Mouse (Mus musculus) liver, embryonic 14.5 days (tissue): ENCODE measurements around the gene Tmem60. TPM values are rescaled to one million over a fixed set of nuclear protein-coding genes. Genes with fewer than 3 reads are reported as not detected.

Source experiments
- ATAC-seq: fragments of 200-750 bp; cut with Nextera tagmentation; 2 replicates; pipeline ENCODE4 v1.8.0; 2017; ENCODE audit warnings: moderate number of reproducible peaks, mild to moderate bottlenecking, moderate library complexity; ENCODE audit not compliant: insufficient read depth
- DNase-seq, 3 experiments: peaks; one replicate each; pipeline ENCODE4 v3.0.0-alpha.2; 2012 to 2013; ENCODE audit warnings: low read depth in 3 of 3, low spot score in 3 of 3
- H3K27ac ChIP-seq: fragments of 300-500 bp; sonication (generic); 2 replicates; pipeline ENCODE4 v1.5.1; 2014; ENCODE audit warnings: moderate library complexity, mild to moderate bottlenecking, control low read depth, inconsistent platforms
- H3K27me3 ChIP-seq: fragments of 300-500 bp; sonication (generic); 2 replicates; pipeline ENCODE4 v1.6.1; 2014; ENCODE audit warnings: mild to moderate bottlenecking, low read length, moderate library complexity; ENCODE audit not compliant: control insufficient read depth, insufficient read depth
- H3K36me3 ChIP-seq: fragments of 300-500 bp; sonication (generic); replicated peaks from 2 replicates; pipeline ENCODE4 v1.6.1; 2014; ENCODE audit warnings: low read depth; ENCODE audit not compliant: control insufficient read depth, insufficient read depth
- H3K4me1 ChIP-seq, 2 experiments: fragments of 200-500 bp in 1 of 2; fragments of 300-500 bp in 1 of 2; sonication (generic) in 1 of 2; replicated peaks; 2 replicates each; pipeline ENCODE4 v1.6.1; 2012 to 2014; ENCODE audit warnings: antibody characterized with exemption in 1 of 2, inconsistent platforms in 1 of 2, low read length in 1 of 2; ENCODE audit not compliant: control insufficient read depth in 2 of 2, insufficient read depth in 2 of 2
- H3K4me2 ChIP-seq: fragments of 300-500 bp; sonication (generic); 2 replicates; pipeline ENCODE4 v1.6.1; 2014; ENCODE audit warnings: low read depth, mild to moderate bottlenecking, control low read depth, moderate library complexity
- H3K4me3 ChIP-seq, 2 experiments: fragments of 200-500 bp in 1 of 2; fragments of 300-500 bp in 1 of 2; sonication (generic) in 1 of 2; 2 replicates each; pipeline ENCODE4 v1.5.1; 2012 to 2014; ENCODE audit warnings: low read depth in 2 of 2, low read length in 2 of 2, mild to moderate bottlenecking in 2 of 2, control low read depth in 1 of 2, inconsistent platforms in 1 of 2, moderate library complexity in 1 of 2; ENCODE audit not compliant: insufficient read depth in 1 of 2
- H3K9ac ChIP-seq: fragments of 300-500 bp; sonication (generic); replicated peaks from 2 replicates; pipeline ENCODE4 v1.6.1; 2014; ENCODE audit warnings: mild to moderate bottlenecking, control low read depth, moderate library complexity
- H3K9me3 ChIP-seq: fragments of 300-500 bp; sonication (generic); 2 replicates; pipeline ENCODE4 v1.6.1; 2016; ENCODE audit warnings: low read length, mixed read lengths; ENCODE audit not compliant: control insufficient read depth
- CTCF ChIP-seq: IDR thresholded peaks from 2 replicates; pipeline ENCODE4 v1.5.1; 2016; ENCODE audit warnings: antibody characterized with exemption, low read depth, control low read depth
- EP300 ChIP-seq: IDR thresholded peaks from 2 replicates; pipeline ENCODE4 v1.6.1; 2016; ENCODE audit warnings: antibody characterized with exemption, low read depth
- WGBS: fragments of 180-500 bp; shearing (Covaris S2); extraction: QIAGEN DNeasy Blood & Tissue Kit; methylation state at CpG from one replicate; pipeline ENCODE4 v1.1.7; 2014; ENCODE audit not compliant: insufficient replicate concordance; 5-methylcytosine and 5-hydroxymethylcytosine counted together
- polyA plus RNA-seq, 2 experiments: library from polyadenylated mRNA; depleted of rRNA in 1 of 2; stranded (reverse) in 1 of 2; unstranded in 1 of 2; fragments of >200 nt; fragmentation: Nextera tagmentation in 1 of 2; extraction: Ambion mirVana in 1 of 2; gene quantifications; 2 replicates each; pipeline versions ENCODE4 v1.2.1 to v1.2.3; 2012 to 2014

Tmem60 gene
- polyA plus RNA-seq, 2 experiments = 15.1 to 40.9 TPM

- H3K36me3 ChIP-seq = peaks cover 35% of the 10 kb centered on the region
- DNase-seq = no peak
- no peak for ATAC-seq
- WGBS = 28% methylated on average over 2 of the region's 2 CpGs
- H3K4me1 ChIP-seq = peaks cover 15% of the 10 kb centered on the region in 2 experiments
- no peak overlapping the region for H3K27ac ChIP-seq
- H3K4me2 ChIP-seq = peak overlapping the region; percentile 15
- H3K4me3 ChIP-seq = no peak overlapping the region
- H3K9ac ChIP-seq = no peak overlapping the region
- TF ChIP-seq CTCF = no peak
- TF ChIP-seq EP300 = 0 out of 2 replicates have a peak, but pooled peaks have one; percentile 22
- H3K9me3 ChIP-seq = no peaks in the 10 kb centered on the region
- H3K27me3 ChIP-seq = no peaks in the 10 kb centered on the region
Observed at GRCm38 (mm10) chr5:20905437-20905836, 23.4 kb downstream of the Tmem60 start.

DNA sequence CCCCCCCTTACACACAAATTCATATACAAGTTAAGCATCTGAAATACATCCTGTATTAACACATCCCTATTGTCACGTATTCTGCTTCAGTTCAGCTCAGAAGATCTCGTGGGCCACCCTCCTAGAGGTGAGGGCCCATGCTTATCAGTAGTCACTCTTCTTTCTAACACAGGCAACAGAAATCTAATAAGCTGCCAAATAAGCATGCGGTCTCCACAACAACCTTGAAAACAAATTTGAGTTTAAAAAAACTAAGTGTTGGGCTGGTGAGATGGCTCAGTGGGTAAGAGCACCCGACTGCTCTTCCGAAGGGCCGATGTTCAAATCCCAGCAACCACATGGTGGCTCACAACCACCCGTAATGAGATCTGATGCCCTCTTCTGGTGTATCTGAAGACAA, 24.2 kb downstream of the Tmem60 start:
- H3K9ac ChIP-seq = no peak overlapping the region
- no peaks in the 10 kb centered on the region for H3K27me3 ChIP-seq
- no peak for TF ChIP-seq EP300
- TF ChIP-seq CTCF = no peak
- H3K4me3 ChIP-seq = no peak overlapping the region
- WGBS = 58% methylated on average over 7 of the region's 7 CpGs
- H3K9me3 ChIP-seq = no peaks in the 10 kb centered on the region
- H3K4me1 ChIP-seq = peaks cover 15% of the 10 kb centered on the region in 2 experiments
- peak; percentile 56; the same call in 1 of the 2 replicates for ATAC-seq
- no peak overlapping the region for H3K4me2 ChIP-seq
- H3K27ac ChIP-seq = no peak overlapping the region; the same call in 1 of the 2 replicates
- DNase-seq = peak in 2 of 3 experiments; percentile 34 to 36
- peaks cover 32% of the 10 kb centered on the region for H3K36me3 ChIP-seq

GRCm38 (mm10) chr5:20911741-20912140, 29.8 kb downstream of the Tmem60 start:
- Histone ChIP-seq H3K36me3 (peaks cover 11% of the 10 kb centered on the region), H3K27ac (no peak overlapping the region), H3K4me1 (no peaks in the 10 kb centered on the region; a peak in 1 of 4 replicates), H3K4me2 (no peak overlapping the region), H3K9me3 (no peaks in the 10 kb centered on the region), H3K9ac (no peak overlapping the region), H3K4me3 (no peak overlapping the region), H3K27me3 (no peaks in the 10 kb centered on the region)
- WGBS = 80% methylated on average over 2 of the region's 2 CpGs
- no peak for ATAC-seq
- TF ChIP-seq EP300 (no peak), CTCF (no peak)
- no peak for DNase-seq

DNA sequence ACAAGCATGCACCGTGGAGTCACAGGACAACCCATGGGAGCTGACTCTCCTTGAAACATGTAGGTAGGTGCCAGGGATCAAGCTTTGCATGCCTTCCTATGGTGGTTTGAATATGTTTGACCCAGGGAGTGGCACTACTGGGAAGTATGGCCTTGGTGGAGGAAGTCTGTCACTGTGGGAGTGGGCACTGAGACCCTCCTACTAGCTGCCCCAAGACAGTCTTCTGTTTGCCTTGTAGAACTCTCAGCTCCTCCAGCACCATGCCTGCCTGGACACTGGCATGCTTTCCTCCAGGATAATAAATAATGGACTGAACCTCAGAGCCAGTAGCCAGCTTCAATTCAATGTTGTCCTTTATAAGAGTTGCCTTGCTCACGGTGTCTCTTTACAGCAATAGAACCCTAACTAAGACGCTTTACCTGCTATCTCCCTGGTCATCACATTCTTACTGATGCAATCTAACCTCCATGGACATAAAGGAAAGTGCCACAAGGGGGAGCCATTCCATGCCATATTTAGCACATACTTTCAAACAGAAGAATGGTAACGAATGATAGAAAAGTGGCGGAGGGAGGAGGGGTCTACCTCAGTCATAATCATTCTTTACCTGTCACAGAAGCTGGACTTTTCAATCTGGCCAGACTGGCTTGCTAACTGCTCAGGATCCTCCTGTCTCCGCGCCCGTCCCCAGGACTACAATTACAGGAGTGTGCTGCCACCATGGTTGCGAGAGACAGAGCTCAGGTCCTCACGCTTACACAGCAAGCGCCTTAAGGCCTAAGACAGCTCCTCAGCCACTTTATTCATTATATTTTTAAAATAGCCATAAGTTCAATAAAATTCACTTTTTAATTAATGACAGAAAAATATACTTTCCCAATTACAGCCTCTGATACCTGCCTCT, 31.6 kb downstream of the Tmem60 start:
- Histone ChIP-seq H3K4me1 (no peaks in the 10 kb centered on the region), H3K36me3 (peaks cover 3% of the 10 kb centered on the region; the same call in 1 of the 2 replicates), H3K9ac (no peak overlapping the region), H3K27me3 (no peaks in the 10 kb centered on the region), H3K27ac (no peak overlapping the region), H3K4me3 (no peak overlapping the region), H3K4me2 (no peak overlapping the region), H3K9me3 (no peaks in the 10 kb centered on the region)
- DNase-seq (peak in 1 of 3 experiments; percentile 44), ATAC-seq (no peak)
- 79% methylated on average over 11 of the region's 11 CpGs for WGBS
- TF ChIP-seq CTCF (peak; percentile 68), EP300 (no peak)

- H3K4me3 ChIP-seq = no peak overlapping the region
- H3K9ac ChIP-seq = no peak overlapping the region
- no peaks in the 10 kb centered on the region for H3K27me3 ChIP-seq
- no peak for ATAC-seq
- no peaks in the 10 kb centered on the region for H3K4me1 ChIP-seq
- no peak overlapping the region for H3K4me2 ChIP-seq
- TF ChIP-seq EP300 (no peak), CTCF (no peak)
- no peaks in the 10 kb centered on the region for H3K9me3 ChIP-seq
- peaks cover 11% of the 10 kb centered on the region for H3K36me3 ChIP-seq
- WGBS = 89% methylated on average over 4 of the region's 4 CpGs
- DNase-seq = no peak
- H3K27ac ChIP-seq = no peak overlapping the region
Observed at GRCm38 (mm10) chr5:20918967-20919366, 37.0 kb downstream of the Tmem60 start.
